In the genomic region with DNA sequence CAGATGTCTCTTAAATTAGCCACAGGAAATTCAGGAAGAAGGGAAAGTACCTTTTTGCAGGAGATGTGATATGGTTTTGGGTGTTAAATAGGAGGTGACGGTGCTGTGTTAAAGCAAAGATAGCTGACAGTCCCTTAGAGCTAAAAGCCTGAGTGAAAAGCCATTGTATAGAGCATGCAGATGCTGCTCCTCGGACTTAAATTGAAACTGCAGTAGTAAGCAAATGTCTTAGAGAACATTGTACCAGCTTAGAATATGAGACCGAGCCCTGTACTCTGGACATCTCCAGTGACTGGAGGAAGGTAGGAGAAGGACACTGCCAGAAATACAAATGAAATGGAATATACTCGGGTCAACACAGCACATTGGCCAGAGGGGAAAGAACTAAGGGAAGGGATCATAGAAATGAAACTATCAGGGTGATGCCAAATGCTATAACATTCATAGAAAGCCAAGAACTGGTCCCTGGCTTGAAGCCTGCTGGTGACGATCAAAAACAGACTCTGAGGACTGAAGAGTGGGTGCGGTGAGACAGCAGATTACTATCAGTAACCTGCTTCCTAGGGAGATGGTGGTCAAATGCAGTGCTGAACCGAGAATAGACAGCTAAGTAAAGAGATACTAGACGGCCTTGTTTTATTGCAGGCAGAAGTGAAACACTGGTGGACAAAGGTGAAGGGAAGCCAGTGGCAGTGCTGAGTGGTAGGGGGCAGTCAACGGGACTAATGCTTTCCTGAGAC, we compare ENCODE assay signal across 29 mouse cellular contexts.
DNase-seq lines count a peak whose midpoint lies in the region; ATAC-seq and TF ChIP-seq lines count a peak whose summit lies in the region.
"Had no signal": no experiment of that assay in that cellular context is flagged by ENCODE, and none has a peak within 500 bp of the region (broad histone marks: within the 10 kb centered on the region; RNA-seq: fewer than 3 reads in every experiment).

No protein-coding gene starts in this region.

- no peak for TF ChIP-seq CTCF in bone marrow macrophage, adult 2 months (IDR thresholded peaks at IDR 0.05; ENCODE audit: low read depth, low read length)

- peaks cover 52% of the 10 kb centered on the region for H3K4me1 ChIP-seq in bone marrow macrophage, adult 2 months (ENCODE audit: control insufficient read depth, insufficient read depth, low read length)
- H3K4me1 ChIP-seq: stomach, embryonic 15.5 days had no signal

- peak overlapping the region; percentile 34 for H3K27ac ChIP-seq in bone marrow macrophage, adult 2 months (ENCODE audit: insufficient read depth, low read depth, low read length)
- H3K27ac ChIP-seq: embryonic facial prominence, embryonic 13.5 days; forebrain, embryonic 10.5 days; forebrain, embryonic 15.5 days; heart, embryonic 13.5 days; limb, embryonic 10.5 days; limb, embryonic 15.5 days; liver, embryonic 15.5 days; stomach, embryonic 15.5 days had no signal

- DNase-seq in 416B (ENCODE audit: low read depth), result peak; percentile 74
- DNase-seq in CD4-positive helper T cell, adult 2 months (ENCODE audit: low read depth, low spot score), result peak; percentile 5
- DNase-seq in layer of hippocampus, adult 8-10 months (ENCODE audit: low spot score in 2 of 2), result no peak
- no peak for DNase-seq in cerebellum, adult 8-10 months
- DNase-seq in adrenal gland, postnatal 14 days, result no peak
- DNase-seq: adrenal gland, adult 2 months; cerebellum, adult 9-11 months; gastrocnemius, postnatal 14 days; heart, adult 18-20 months; heart, postnatal 10 days; kidney, adult 2 months; kidney, postnatal 36 days; lung, embryonic 14.5 days; lung, postnatal 14 days; midbrain, embryonic 14.5 days; right cerebral cortex, postnatal 25 days; thymus, postnatal 14 days had no signal

- ATAC-seq in megakaryocyte, adult 5-6 weeks (ENCODE audit: poor library complexity, severe bottlenecking), result peak; percentile 15
- ATAC-seq: activated CD4-positive, CD25-positive, alpha-beta regulatory T cell, adult 4 months; forebrain, embryonic 15.5 days; hindbrain, embryonic 16.5 days had no signal

- TF ChIP-seq POLR2A in bone marrow macrophage, adult 2 months (IDR thresholded peaks at IDR 0.05; ENCODE audit: borderline replicate concordance, low read depth, low read length), result no peak

- H3K4me3 ChIP-seq in bone marrow macrophage, adult 2 months (ENCODE audit: insufficient read depth, low read length), result no peak overlapping the region
- H3K4me3 ChIP-seq: embryonic facial prominence, embryonic 13.5 days; forebrain, embryonic 10.5 days; forebrain, embryonic 15.5 days; heart, embryonic 13.5 days; limb, embryonic 10.5 days; limb, embryonic 15.5 days; liver, embryonic 15.5 days; stomach, embryonic 15.5 days had no signal

Comparison
In these comparisons a context has a peak if more than half of its experiments do, and no peak if none do; other contexts are left out.
1. DNase-seq: peak in 416B (single experiment) and CD4-positive helper T cell, adult 2 months (single experiment); none in layer of hippocampus, adult 8-10 months (0 of 2), cerebellum, adult 8-10 months (single experiment) and adrenal gland, postnatal 14 days (single experiment).